Mouse (Mus musculus) kidney, embryonic 15.5 days (tissue): ENCODE results near the gene Ngef. TPM values are rescaled to one million over a fixed set of nuclear protein-coding genes. Genes with fewer than 3 reads are reported as not detected.
A peak's percentile ranks its signal among the peaks of the same experiment; 100 is the strongest.

Experiments used
- ATAC-seq: fragments of 200-750 bp; cut with Nextera tagmentation; replicated peaks from 2 replicates; pipeline ENCODE4 v1.8.0; 2017; ENCODE audit warnings: moderate TSS enrichment; ENCODE audit not compliant: low FRiP score
- H3K27ac ChIP-seq: fragments of 300-500 bp; sonication (generic); 2 replicates; pipeline ENCODE4 v1.5.1; 2015; ENCODE audit warnings: mild to moderate bottlenecking, inconsistent platforms
- H3K27me3 ChIP-seq: fragments of 300-500 bp; sonication (generic); 2 replicates; pipeline ENCODE4 v1.6.1; 2015; ENCODE audit warnings: inconsistent platforms
- H3K36me3 ChIP-seq: fragments of 300-500 bp; sonication (generic); 2 replicates; pipeline ENCODE4 v1.6.1; 2015; ENCODE audit warnings: inconsistent platforms
- H3K4me1 ChIP-seq: fragments of 300-500 bp; sonication (generic); 2 replicates; pipeline ENCODE4 v1.6.1; 2015; ENCODE audit warnings: inconsistent platforms
- H3K4me2 ChIP-seq: fragments of 300-500 bp; sonication (generic); 2 replicates; pipeline ENCODE4 v1.6.1; 2015; ENCODE audit warnings: moderate library complexity, mild to moderate bottlenecking, inconsistent platforms
- H3K4me3 ChIP-seq: fragments of 300-500 bp; sonication (generic); replicated peaks from 2 replicates; pipeline ENCODE4 v1.5.1; 2015; ENCODE audit warnings: mild to moderate bottlenecking, inconsistent platforms
- H3K9ac ChIP-seq: fragments of 300-500 bp; sonication (generic); 2 replicates; pipeline ENCODE4 v1.6.1; 2015; ENCODE audit warnings: mild to moderate bottlenecking, inconsistent platforms
- H3K9me3 ChIP-seq: fragments of 300-500 bp; sonication (generic); replicated peaks from 2 replicates; pipeline ENCODE4 v1.6.1; 2016; ENCODE audit warnings: inconsistent platforms
- WGBS: fragments of 180-500 bp; shearing (Covaris S2); methylation state at CpG from one replicate; pipeline ENCODE4 v1.1.7; 2015; ENCODE audit warnings: mixed read lengths; 5-methylcytosine and 5-hydroxymethylcytosine counted together
- polyA plus RNA-seq: library from polyadenylated mRNA; unstranded; fragments of >200 nt; fragmentation: Nextera tagmentation; extraction: Ambion mirVana; gene quantifications from 2 replicates; pipeline ENCODE4 v1.2.1, GENCODE M21; 2015

Ngef gene
- 1.6 and 2.2 TPM in 2 replicates for polyA plus RNA-seq

GRCm38 (mm10) chr1:87573800-87574215 lies at the start of gene Ngef:
Gene Ngef (minus strand): TSS chr1:87573870.
- no peaks in the 10 kb centered on the region for H3K9me3 ChIP-seq
- ATAC-seq = no peak; the same call in 1 of the 2 replicates
- peaks cover 19% of the 10 kb centered on the region for H3K4me1 ChIP-seq
- H3K36me3 ChIP-seq = no peaks in the 10 kb centered on the region
- H3K4me3 ChIP-seq = no peak within 1 kb of the TSS
- H3K27me3 ChIP-seq = no peaks in the 10 kb centered on the region
- H3K9ac ChIP-seq = no peak within 1 kb of the TSS
- H3K27ac ChIP-seq = peak within 1 kb of the TSS; percentile 82
- no peak within 1 kb of the TSS for H3K4me2 ChIP-seq
- WGBS = 60% methylated on average over 6 of the region's 6 CpGs

- H3K4me3 ChIP-seq = peak overlapping the region; percentile 33
- H3K27ac ChIP-seq = no peak overlapping the region
- no peak overlapping the region for H3K9ac ChIP-seq
- H3K4me2 ChIP-seq = peak overlapping the region; percentile 39
- no peak for ATAC-seq
- no peaks in the 10 kb centered on the region for H3K27me3 ChIP-seq
- 52% methylated on average over 3 of the region's 3 CpGs for WGBS
- peaks cover 5% of the 10 kb centered on the region; the same call in 1 of the 2 replicates for H3K4me1 ChIP-seq
- H3K9me3 ChIP-seq = no peaks in the 10 kb centered on the region
- no peaks in the 10 kb centered on the region for H3K36me3 ChIP-seq
These were observed 48.2 kb upstream of the Ngef start for GRCm38 (mm10) chr1:87621858-87622279.

- no peaks in the 10 kb centered on the region for H3K27me3 ChIP-seq
- no peak overlapping the region for H3K27ac ChIP-seq
- no peak for ATAC-seq
- no peaks in the 10 kb centered on the region for H3K36me3 ChIP-seq
- peak overlapping the region; percentile 39 for H3K4me2 ChIP-seq
- 80% methylated on average over 9 of the region's 9 CpGs for WGBS
- H3K9me3 ChIP-seq = no peaks in the 10 kb centered on the region
- H3K9ac ChIP-seq = no peak overlapping the region
- H3K4me3 ChIP-seq = peak overlapping the region; percentile 33
- H3K4me1 ChIP-seq = peaks cover 5% of the 10 kb centered on the region; the same call in 1 of the 2 replicates
These were observed 47.6 kb upstream of the Ngef start for GRCm38 (mm10) chr1:87621146-87621857.

GRCm38 (mm10) chr1:87620693-87621092 lies 47.0 kb upstream of the Ngef start:
- peak overlapping the region; percentile 33 for H3K4me3 ChIP-seq
- H3K36me3 ChIP-seq = no peaks in the 10 kb centered on the region
- 0 out of 2 replicates have a peak, but pooled peaks have one; percentile 36 for ATAC-seq
- peak overlapping the region; percentile 39 for H3K4me2 ChIP-seq
- peak overlapping the region; percentile 56; the same call in 1 of the 2 replicates for H3K27ac ChIP-seq
- no peaks in the 10 kb centered on the region for H3K9me3 ChIP-seq
- H3K4me1 ChIP-seq = peaks cover 5% of the 10 kb centered on the region; the same call in 1 of the 2 replicates
- WGBS = 62% methylated on average over 6 of the region's 6 CpGs
- no peaks in the 10 kb centered on the region for H3K27me3 ChIP-seq
- no peak overlapping the region for H3K9ac ChIP-seq

GRCm38 (mm10) chr1:87620211-87620668 lies 46.6 kb upstream of the Ngef start, which contains the start of gene Inpp5d:
Gene Inpp5d (plus strand): TSS chr1:87620312.
- WGBS = 60% methylated on average over 12 of the region's 12 CpGs
- H3K4me3 ChIP-seq = peak within 1 kb of the TSS; percentile 33
- peaks cover 5% of the 10 kb centered on the region; the same call in 1 of the 2 replicates for H3K4me1 ChIP-seq
- ATAC-seq = peak; percentile 25; the same call in 1 of the 2 replicates
- H3K9ac ChIP-seq = no peak within 1 kb of the TSS
- H3K9me3 ChIP-seq = no peaks in the 10 kb centered on the region
- H3K4me2 ChIP-seq = peak within 1 kb of the TSS; percentile 39
- no peaks in the 10 kb centered on the region for H3K27me3 ChIP-seq
- peak within 1 kb of the TSS; percentile 56; the same call in 1 of the 2 replicates for H3K27ac ChIP-seq
- H3K36me3 ChIP-seq = no peaks in the 10 kb centered on the region

GRCm38 (mm10) chr1:87614576-87615295 lies 41.1 kb upstream of the Ngef start:
- 91% methylated on average over 2 of the region's 2 CpGs for WGBS
- Histone ChIP-seq H3K4me2 (no peak overlapping the region), H3K27ac (no peak overlapping the region), H3K9me3 (no peaks in the 10 kb centered on the region), H3K4me1 (no peaks in the 10 kb centered on the region), H3K27me3 (no peaks in the 10 kb centered on the region), H3K36me3 (no peaks in the 10 kb centered on the region), H3K9ac (no peak overlapping the region), H3K4me3 (no peak overlapping the region)
- no peak for ATAC-seq

- no peaks in the 10 kb centered on the region for H3K27me3 ChIP-seq
- 36% methylated on average over 7 of the region's 7 CpGs for WGBS
- H3K9ac ChIP-seq = no peak overlapping the region
- no peak overlapping the region for H3K4me2 ChIP-seq
- no peaks in the 10 kb centered on the region for H3K4me1 ChIP-seq
- no peaks in the 10 kb centered on the region for H3K9me3 ChIP-seq
- H3K36me3 ChIP-seq = no peaks in the 10 kb centered on the region
- no peak overlapping the region for H3K27ac ChIP-seq
- no peak overlapping the region for H3K4me3 ChIP-seq
- ATAC-seq = no peak
These were observed 34.9 kb upstream of the Ngef start for GRCm38 (mm10) chr1:87608416-87609046.

- H3K4me1 ChIP-seq = no peaks in the 10 kb centered on the region
- no peak for ATAC-seq
- WGBS = 81% methylated on average over 21 of the region's 21 CpGs
- no peaks in the 10 kb centered on the region for H3K27me3 ChIP-seq
- H3K27ac ChIP-seq = no peak overlapping the region
- no peaks in the 10 kb centered on the region for H3K9me3 ChIP-seq
- no peak overlapping the region for H3K4me3 ChIP-seq
- no peak overlapping the region for H3K9ac ChIP-seq
- no peaks in the 10 kb centered on the region for H3K36me3 ChIP-seq
- no peak overlapping the region for H3K4me2 ChIP-seq
These were observed 33.9 kb upstream of the Ngef start for GRCm38 (mm10) chr1:87607385-87608091.

GRCm38 (mm10) chr1:87605296-87605695 lies 31.6 kb upstream of the Ngef start:
- H3K4me3 ChIP-seq = no peak overlapping the region
- H3K4me2 ChIP-seq = no peak overlapping the region
- H3K9me3 ChIP-seq = no peaks in the 10 kb centered on the region
- ATAC-seq = no peak
- no peak overlapping the region for H3K27ac ChIP-seq
- no peak overlapping the region for H3K9ac ChIP-seq
- H3K36me3 ChIP-seq = no peaks in the 10 kb centered on the region
- H3K27me3 ChIP-seq = no peaks in the 10 kb centered on the region
- WGBS = 75% methylated on average over 2 of the region's 2 CpGs
- H3K4me1 ChIP-seq = no peaks in the 10 kb centered on the region

GRCm38 (mm10) chr1:87603389-87603788 lies 29.7 kb upstream of the Ngef start:
- no peak overlapping the region for H3K4me3 ChIP-seq
- no peak overlapping the region for H3K4me2 ChIP-seq
- no peaks in the 10 kb centered on the region for H3K4me1 ChIP-seq
- H3K9me3 ChIP-seq = no peaks in the 10 kb centered on the region
- 86% methylated on average over 5 of the region's 5 CpGs for WGBS
- no peaks in the 10 kb centered on the region for H3K36me3 ChIP-seq
- H3K27ac ChIP-seq = no peak overlapping the region
- no peaks in the 10 kb centered on the region for H3K27me3 ChIP-seq
- H3K9ac ChIP-seq = no peak overlapping the region
- no peak for ATAC-seq

- Histone ChIP-seq H3K9ac (no peak overlapping the region), H3K4me2 (no peak overlapping the region), H3K4me3 (no peak overlapping the region), H3K9me3 (no peaks in the 10 kb centered on the region), H3K27me3 (no peaks in the 10 kb centered on the region), H3K27ac (no peak overlapping the region), H3K36me3 (no peaks in the 10 kb centered on the region), H3K4me1 (no peaks in the 10 kb centered on the region)
- WGBS = 70% methylated on average over 2 of the region's 2 CpGs
- no peak for ATAC-seq
These were observed 28.1 kb upstream of the Ngef start for GRCm38 (mm10) chr1:87601801-87602200.
